Mouse (Mus musculus) heart, postnatal 25 days (tissue): ENCODE data around the gene Tent4a. TPM values are rescaled to one million over a fixed set of nuclear protein-coding genes. Genes with fewer than 3 reads are reported as not detected.

Experiments used
- total RNA-seq, 2 experiments: library from RNA; stranded (reverse); gene quantifications; 2 replicates each; pipeline ENCODE4 v1.2.3; 2021

Gene Tent4a
- total RNA-seq, 2 experiments from 2014 or later, result 12.0 to 12.6 TPM

Other genes with a start within 250 kb of the Tent4a start
- 10 to 100 TPM; 33.5 to 38.2 TPM for gene Nsun2, start 871 bp downstream of the Tent4a start, total RNA-seq
- 1 to 10 TPM; 1.4 TPM for gene Srd5a1, start 76.8 kb upstream of the Tent4a start, total RNA-seq
- 1 to 10 TPM; 3.2 to 4.8 TPM for gene Ube2ql1, start 205.3 kb upstream of the Tent4a start, total RNA-seq